ENCODE assay signal across 15 mouse cellular contexts in the genomic region with DNA sequence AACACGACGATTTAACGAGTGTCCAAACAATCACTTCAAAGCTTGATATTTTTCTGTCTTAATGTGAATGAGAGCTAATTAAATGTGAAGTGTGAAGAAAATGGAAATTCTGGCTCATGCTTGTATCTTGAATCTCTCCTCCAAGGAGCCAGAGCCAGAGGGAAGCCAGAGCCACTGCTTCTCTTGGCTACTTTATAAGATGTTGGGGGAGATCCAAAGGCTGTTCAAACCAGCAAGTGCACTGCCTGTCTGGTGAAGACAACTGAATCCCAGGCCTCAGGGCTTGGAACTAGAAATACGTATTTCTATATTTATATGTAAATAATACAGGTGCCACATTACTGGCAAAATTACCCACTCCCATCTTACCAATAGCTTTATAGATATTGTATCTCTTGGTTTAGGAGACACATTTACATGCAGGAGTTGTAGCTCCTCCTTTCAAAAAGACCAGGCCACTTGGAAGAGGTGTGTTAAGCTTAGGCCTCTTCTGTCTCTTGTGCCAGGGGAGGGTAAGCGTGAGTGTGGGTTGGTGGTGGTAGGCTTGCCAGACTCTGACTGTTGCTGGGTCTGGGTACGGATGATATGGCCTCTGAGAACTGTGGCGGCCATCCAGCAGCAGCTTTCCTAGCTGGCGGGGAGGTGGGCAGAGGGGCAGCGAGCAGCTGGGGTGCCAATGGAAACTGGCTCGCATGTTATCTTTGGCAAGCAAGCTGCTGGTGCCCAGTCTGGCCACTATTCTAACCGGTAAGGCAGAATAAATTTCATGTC.
A peak's percentile ranks its signal among the peaks of the same experiment; 100 is the strongest.
DNase-seq lines count a peak whose midpoint lies in the region; ATAC-seq and TF ChIP-seq lines count a peak whose summit lies in the region.
"Had no signal": no experiment of that assay in that cellular context is flagged by ENCODE, and none has a peak within 500 bp of the region (broad histone marks: within the 10 kb centered on the region; RNA-seq: fewer than 3 reads in every experiment).

No protein-coding gene starts in this region.

- H3K27me3 ChIP-seq in heart, embryonic 15.5 days = no peaks in the 10 kb centered on the region
- no peaks in the 10 kb centered on the region for H3K27me3 ChIP-seq in midbrain, postnatal 0 days (ENCODE audit: insufficient read depth, low read length)
- H3K27me3 ChIP-seq: embryonic facial prominence, embryonic 12.5 days; heart, embryonic 13.5 days had no signal

- no peak overlapping the region for H3K4me3 ChIP-seq in heart, embryonic 15.5 days
- no peak overlapping the region for H3K4me3 ChIP-seq in midbrain, postnatal 0 days (ENCODE audit: low read depth, low read length)
- H3K4me3 ChIP-seq: embryonic facial prominence, embryonic 12.5 days; heart, embryonic 13.5 days had no signal

- H3K9me3 ChIP-seq in heart, embryonic 15.5 days (replicated peaks) = no peaks in the 10 kb centered on the region
- no peaks in the 10 kb centered on the region for H3K9me3 ChIP-seq in midbrain, postnatal 0 days (ENCODE audit: low read length)
- H3K9me3 ChIP-seq: embryonic facial prominence, embryonic 12.5 days; G1E; heart, embryonic 13.5 days had no signal

- no peak overlapping the region for H3K4me2 ChIP-seq in heart, embryonic 15.5 days
- no peak overlapping the region for H3K4me2 ChIP-seq in midbrain, postnatal 0 days (ENCODE audit: low read depth, low read length, poor library complexity, severe bottlenecking)
- H3K4me2 ChIP-seq: embryonic facial prominence, embryonic 12.5 days; heart, embryonic 13.5 days; lung, embryonic 14.5 days had no signal

- H3K9ac ChIP-seq in heart, embryonic 15.5 days = no peak overlapping the region
- H3K9ac ChIP-seq in midbrain, postnatal 0 days (replicated peaks; ENCODE audit: low read length, poor library complexity, severe bottlenecking) = no peak overlapping the region
- H3K9ac ChIP-seq: embryonic facial prominence, embryonic 12.5 days; heart, embryonic 13.5 days; lung, embryonic 14.5 days had no signal

- WGBS in heart, embryonic 15.5 days = 77% methylated on average over 11 of the region's 11 CpGs
- WGBS in midbrain, postnatal 0 days = 49% methylated on average over 11 of the region's 11 CpGs

- no peak for TF ChIP-seq CTCF in midbrain, postnatal 0 days (IDR thresholded peaks at IDR 0.05)

- DNase-seq in heart, adult 18-20 months = no peak
- peak; percentile 23 for DNase-seq in retina, postnatal 1 day
- DNase-seq in retina, embryonic 14.5 days (ENCODE audit: low spot score) = no peak
- DNase-seq in cerebellum, postnatal 36 days = peak; percentile 63 to 64
- peak; percentile 88 for DNase-seq in midbrain, postnatal 0 days (ENCODE audit: low spot score)
- DNase-seq in spleen, postnatal 36 days (ENCODE audit: low spot score in 2 of 2) = no peak
- no peak for DNase-seq in frontal cortex, postnatal 25 days (ENCODE audit: low spot score in 2 of 2)
- DNase-seq: B cell, adult 2 months; kidney, postnatal 10 days; lung, embryonic 14.5 days; thymus, postnatal 14 days had no signal

- H3K36me3 ChIP-seq in heart, embryonic 15.5 days = no peaks in the 10 kb centered on the region
- H3K36me3 ChIP-seq in midbrain, postnatal 0 days (ENCODE audit: insufficient read depth, low read length) = no peaks in the 10 kb centered on the region
- H3K36me3 ChIP-seq: embryonic facial prominence, embryonic 12.5 days; G1E; heart, embryonic 13.5 days had no signal

- no peak overlapping the region for H3K27ac ChIP-seq in heart, embryonic 15.5 days
- H3K27ac ChIP-seq in midbrain, postnatal 0 days (ENCODE audit: low read depth, low read length) = no peak overlapping the region
- H3K27ac ChIP-seq: embryonic facial prominence, embryonic 12.5 days; heart, embryonic 13.5 days had no signal

- H3K4me1 ChIP-seq in heart, embryonic 15.5 days (replicated peaks) = no peaks in the 10 kb centered on the region
- no peaks in the 10 kb centered on the region for H3K4me1 ChIP-seq in midbrain, postnatal 0 days (ENCODE audit: insufficient read depth, low read length)
- H3K4me1 ChIP-seq: embryonic facial prominence, embryonic 12.5 days; heart, embryonic 13.5 days had no signal

- 0 out of 2 replicates have a peak, but pooled peaks have one; percentile 43 for ATAC-seq in heart, embryonic 15.5 days (replicated peaks; ENCODE audit: insufficient number of reproducible peaks, insufficient read depth, low FRiP score, low read depth)
- ATAC-seq in midbrain, postnatal 0 days (ENCODE audit: low FRiP score) = peak; percentile 75

Comparison
In these comparisons a context has a peak if more than half of its experiments do, and no peak if none do; other contexts are left out.
1. DNase-seq: peak in retina, postnatal 1 day (single experiment), cerebellum, postnatal 36 days (2 of 2) and midbrain, postnatal 0 days (single experiment); none in heart, adult 18-20 months (0 of 2), retina, embryonic 14.5 days (single experiment), spleen, postnatal 36 days (0 of 2) and frontal cortex, postnatal 25 days (0 of 2).